Mouse (Mus musculus) left cerebral cortex, postnatal 25 days (tissue): Measurements from ENCODE around the gene Rmnd5a. TPM values are rescaled to one million over a fixed set of nuclear protein-coding genes. Genes with fewer than 3 reads are reported as not detected.

Experiments used
- total RNA-seq, 2 experiments: library from RNA; stranded (reverse); gene quantifications; 2 replicates each; pipeline ENCODE4 v1.2.3; 2021

Rmnd5a gene
- total RNA-seq, 2 experiments from 2014 or later: 96.3 to 108 TPM

Other genes with a start within 250 kb of the Rmnd5a start
- gene Fabp1, start 240.8 kb downstream of the Rmnd5a start, total RNA-seq: not detected
- gene Krcc1, start 169.0 kb downstream of the Rmnd5a start, total RNA-seq: 10 to 100 TPM; 13.6 to 14.9 TPM
- gene Smyd1, start 118.4 kb downstream of the Rmnd5a start, total RNA-seq: 1 to 10 TPM in 1 of 2 experiments, under 1 TPM in 1; 0.96 to 2.4 TPM
- gene Cd8b1, start 117.8 kb downstream of the Rmnd5a start, total RNA-seq: not detected
- not detected for gene Cd8a, start 67.2 kb downstream of the Rmnd5a start, total RNA-seq
- gene Rnf103, start 53.3 kb upstream of the Rmnd5a start, total RNA-seq: 10 to 100 TPM; 49.8 to 54.0 TPM
- 100 to 1,000 TPM in 1 of 2 experiments, 10 to 100 TPM in 1; 93.8 to 103 TPM for gene Chmp3, start 103.2 kb upstream of the Rmnd5a start, total RNA-seq
- gene Kdm3a, start 192.4 kb upstream of the Rmnd5a start, total RNA-seq: 10 to 100 TPM; 37.8 to 44.2 TPM